Mouse (Mus musculus) ES-Bruce4 (cell line): ENCODE data around the gene Snx33. TPM values are rescaled to one million over a fixed set of nuclear protein-coding genes. Genes with fewer than 3 reads are reported as not detected.
A peak's percentile ranks its signal among the peaks of the same experiment; 100 is the strongest.

Source experiments
- H3K27ac ChIP-seq: 2 replicates; pipeline ENCODE4 v1.5.1; 2012; ENCODE audit warnings: low read length, inconsistent platforms; ENCODE audit not compliant: insufficient read depth
- H3K27me3 ChIP-seq: 2 replicates; pipeline ENCODE4 v1.6.1; 2012; ENCODE audit warnings: mild to moderate bottlenecking, low read length, inconsistent platforms; ENCODE audit not compliant: control insufficient read depth, poor library complexity, insufficient read depth, severe bottlenecking
- H3K36me3 ChIP-seq: 2 replicates; pipeline ENCODE4 v1.6.1; 2012; ENCODE audit warnings: inconsistent platforms, mild to moderate bottlenecking, low read length, moderate library complexity; ENCODE audit not compliant: control insufficient read depth, poor library complexity, insufficient read depth, severe bottlenecking
- H3K4me1 ChIP-seq: one replicate; pipeline ENCODE4 v1.8.1; 2011; ENCODE audit warnings: low read length; ENCODE audit not compliant: control insufficient read depth, insufficient read depth
- H3K4me3 ChIP-seq: 2 replicates; pipeline ENCODE4 v1.5.1; 2011; ENCODE audit warnings: low read depth, mild to moderate bottlenecking, low read length
- H3K9ac ChIP-seq: 2 replicates; pipeline ENCODE4 v1.6.1; 2012; ENCODE audit warnings: low read depth, mild to moderate bottlenecking, inconsistent platforms; ENCODE audit not compliant: poor library complexity, severe bottlenecking
- H3K9me3 ChIP-seq: replicated peaks from 2 replicates; pipeline ENCODE4 v1.6.1; 2012; ENCODE audit warnings: mild to moderate bottlenecking, low read length, inconsistent platforms; ENCODE audit not compliant: control insufficient read depth, poor library complexity, insufficient read depth, severe bottlenecking
- CTCF ChIP-seq: IDR thresholded peaks from one replicate; pipeline ENCODE4 v1.8.1; 2011; ENCODE audit warnings: low read depth, low read length
- EP300 ChIP-seq: IDR thresholded peaks from 2 replicates; pipeline ENCODE4 v1.6.1; 2011; ENCODE audit warnings: low read depth, low read length; ENCODE audit not compliant: insufficient read depth
- POLR2A ChIP-seq: IDR thresholded peaks from one replicate; pipeline ENCODE4 v1.8.1; 2011; ENCODE audit warnings: low read length; ENCODE audit not compliant: insufficient read depth
- polyA plus RNA-seq: library from polyadenylated mRNA; stranded (reverse); fragments of >200 nt; gene quantifications from 2 replicates; pipeline ENCODE4 v1.2.4, GENCODE M21; 2011; ENCODE audit warnings: low read depth; ENCODE audit not compliant: missing spikeins, insufficient read depth, insufficient read length

The Snx33 gene
- polyA plus RNA-seq, 1 experiment = 4.5 TPM

- peak overlapping the region; percentile 51 for H3K9ac ChIP-seq
- H3K4me1 ChIP-seq = no peaks in the 10 kb centered on the region
- H3K36me3 ChIP-seq = no peaks in the 10 kb centered on the region
- no peaks in the 10 kb centered on the region for H3K27me3 ChIP-seq
- H3K27ac ChIP-seq = no peak overlapping the region
- H3K4me3 ChIP-seq = peak overlapping the region; percentile 91
- TF ChIP-seq EP300 (no peak), POLR2A (no peak), CTCF (no peak)
- no peaks in the 10 kb centered on the region for H3K9me3 ChIP-seq
Observed at GRCm38 (mm10) chr9:56938374-56938773, 10.2 kb upstream of the Snx33 start.

DNA sequence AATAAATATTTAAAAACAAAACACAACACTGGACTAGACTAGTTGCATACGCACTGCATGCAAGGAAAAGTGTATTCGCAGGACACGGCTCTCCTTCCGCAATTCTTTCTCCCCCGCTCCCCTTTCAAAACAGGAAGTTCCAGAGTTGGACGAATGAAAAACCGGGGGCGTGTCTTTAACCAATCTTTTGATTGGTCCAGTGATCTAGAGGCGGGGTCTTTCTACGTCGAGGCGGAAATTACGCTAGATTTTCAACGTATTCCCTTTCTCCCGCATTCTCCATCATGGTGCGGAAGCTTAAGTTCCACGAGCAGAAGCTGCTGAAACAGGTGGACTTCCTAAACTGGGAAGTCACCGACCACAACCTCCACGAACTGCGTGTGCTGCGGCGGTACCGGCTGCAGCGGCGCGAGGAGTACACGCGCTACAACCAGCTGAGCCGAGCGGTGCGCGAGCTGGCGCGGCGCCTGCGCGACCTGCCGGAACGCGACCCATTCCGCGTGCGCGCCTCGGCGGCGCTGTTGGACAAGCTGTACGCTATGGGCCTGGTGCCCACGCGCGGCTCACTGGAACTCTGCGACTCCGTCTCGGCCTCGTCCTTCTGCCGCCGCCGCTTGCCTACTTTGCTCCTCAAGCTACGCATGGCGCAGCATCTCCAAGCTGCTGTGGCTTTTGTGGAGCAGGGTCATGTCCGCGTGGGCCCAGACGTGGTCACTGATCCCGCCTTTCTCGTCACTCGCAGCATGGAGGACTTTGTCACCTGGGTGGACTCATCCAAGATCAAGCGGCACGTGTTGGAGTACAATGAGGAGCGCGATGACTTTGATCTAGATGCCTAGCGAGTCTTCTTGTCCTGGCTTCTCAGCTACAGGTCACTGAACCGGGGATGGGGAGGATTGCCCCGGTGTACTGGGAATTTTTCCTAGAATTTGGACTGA lies 9.3 kb upstream of the Snx33 start, which contains the start of gene Imp3:
Imp3 (plus strand) TSS at position 253 of the 938 bp plus-strand sequence.
- no peaks in the 10 kb centered on the region for H3K36me3 ChIP-seq
- H3K4me1 ChIP-seq = no peaks in the 10 kb centered on the region
- peak within 1 kb of the TSS; percentile 65 for H3K9ac ChIP-seq
- no peaks in the 10 kb centered on the region for H3K27me3 ChIP-seq
- TF ChIP-seq CTCF (no peak), EP300 (no peak), POLR2A (no peak)
- peak within 1 kb of the TSS; percentile 51 for H3K27ac ChIP-seq
- peak within 1 kb of the TSS; percentile 91 for H3K4me3 ChIP-seq
- H3K9me3 ChIP-seq = no peaks in the 10 kb centered on the region

DNA sequence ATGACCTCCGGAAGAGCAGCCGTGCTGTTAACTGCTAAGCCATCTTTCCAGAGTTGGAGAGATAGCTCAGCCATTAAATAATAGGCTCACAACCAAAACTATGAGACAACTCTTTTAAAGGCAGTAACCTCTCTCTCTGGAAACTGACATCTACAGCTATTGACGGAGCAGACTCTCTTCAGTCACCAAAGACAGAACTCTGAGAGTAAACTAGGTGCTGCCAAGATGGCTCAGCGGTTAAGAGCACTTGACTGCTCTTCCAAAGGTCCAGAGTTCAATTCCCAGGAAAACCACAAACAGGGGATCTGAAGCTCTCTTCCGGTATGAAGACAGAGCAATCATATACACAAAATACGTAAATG lies 8.7 kb upstream of the Snx33 start:
- TF ChIP-seq EP300 (no peak), CTCF (no peak), POLR2A (no peak)
- Histone ChIP-seq H3K9ac (peak overlapping the region; percentile 65), H3K4me1 (no peaks in the 10 kb centered on the region), H3K4me3 (peak overlapping the region; percentile 81), H3K9me3 (no peaks in the 10 kb centered on the region), H3K36me3 (no peaks in the 10 kb centered on the region), H3K27ac (no peak overlapping the region), H3K27me3 (no peaks in the 10 kb centered on the region)

- H3K9ac ChIP-seq = no peak overlapping the region
- TF ChIP-seq EP300 = no peak
- no peak for TF ChIP-seq POLR2A
- TF ChIP-seq CTCF = no peak
- H3K4me1 ChIP-seq = peaks cover 3% of the 10 kb centered on the region
- no peak overlapping the region for H3K27ac ChIP-seq
- H3K9me3 ChIP-seq = no peaks in the 10 kb centered on the region
- H3K36me3 ChIP-seq = no peaks in the 10 kb centered on the region
- H3K27me3 ChIP-seq = no peaks in the 10 kb centered on the region
- no peak overlapping the region for H3K4me3 ChIP-seq
Observed at GRCm38 (mm10) chr9:56930556-56930955, 2.4 kb upstream of the Snx33 start.

DNA sequence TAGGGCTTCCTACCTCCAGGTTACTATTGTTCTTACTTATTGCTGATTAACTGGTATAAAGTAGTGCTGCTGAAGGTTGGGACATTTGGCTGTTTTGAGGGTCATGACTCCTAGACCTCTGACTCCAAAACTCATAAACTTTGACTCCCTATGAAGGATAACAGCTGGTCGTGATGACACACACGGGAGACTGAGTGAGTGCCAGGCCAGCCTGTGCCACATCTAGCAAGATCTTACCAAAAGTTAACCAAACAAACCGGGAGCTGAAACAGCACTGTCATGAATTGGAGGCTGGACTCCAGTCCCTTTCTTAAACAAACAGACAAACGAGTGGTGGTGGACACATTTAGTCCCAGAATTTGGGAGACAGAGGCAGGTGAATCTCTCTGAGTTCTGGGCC lies 1.3 kb upstream of the Snx33 start:
- Histone ChIP-seq H3K9me3 (no peaks in the 10 kb centered on the region), H3K36me3 (no peaks in the 10 kb centered on the region), H3K27me3 (no peaks in the 10 kb centered on the region), H3K9ac (no peak overlapping the region), H3K4me1 (peaks cover 3% of the 10 kb centered on the region), H3K4me3 (no peak overlapping the region), H3K27ac (no peak overlapping the region)
- TF ChIP-seq CTCF (no peak), POLR2A (no peak), EP300 (no peak)
